Mouse (Mus musculus) heart, embryonic 13.5 days (tissue): ENCODE measurements around the gene Fto. TPM values are rescaled to one million over a fixed set of nuclear protein-coding genes. Genes with fewer than 3 reads are reported as not detected.

Source experiments
- ATAC-seq: fragments of 200-750 bp; cut with Nextera tagmentation; 2 replicates; pipeline ENCODE4 v1.8.0; 2017; ENCODE audit warnings: moderate TSS enrichment; ENCODE audit not compliant: insufficient number of reproducible peaks, low FRiP score, low TSS enrichment; ENCODE audit errors: extremely low read depth
- H3K27ac ChIP-seq: fragments of 300-500 bp; sonication (generic); replicated peaks from 2 replicates; pipeline ENCODE4 v1.5.1; 2015; ENCODE audit warnings: moderate library complexity, mild to moderate bottlenecking, inconsistent platforms
- H3K27me3 ChIP-seq: fragments of 300-500 bp; sonication (generic); replicated peaks from 2 replicates; pipeline ENCODE4 v1.6.1; 2015; ENCODE audit warnings: mild to moderate bottlenecking, inconsistent platforms
- H3K36me3 ChIP-seq: fragments of 300-500 bp; sonication (generic); 2 replicates; pipeline ENCODE4 v1.6.1; 2015; ENCODE audit warnings: mild to moderate bottlenecking, inconsistent platforms
- H3K4me1 ChIP-seq: fragments of 300-500 bp; sonication (generic); 2 replicates; pipeline ENCODE4 v1.6.1; 2015; ENCODE audit warnings: inconsistent platforms
- H3K4me2 ChIP-seq: fragments of 300-500 bp; sonication (generic); 2 replicates; pipeline ENCODE4 v1.6.1; 2015; ENCODE audit warnings: inconsistent platforms, mild to moderate bottlenecking, moderate library complexity
- H3K4me3 ChIP-seq: fragments of 300-500 bp; sonication (generic); 2 replicates; pipeline ENCODE4 v1.5.1; 2015; ENCODE audit warnings: moderate library complexity, mild to moderate bottlenecking, inconsistent platforms
- H3K9ac ChIP-seq: fragments of 300-500 bp; sonication (generic); 2 replicates; pipeline ENCODE4 v1.6.1; 2015; ENCODE audit warnings: inconsistent platforms, mild to moderate bottlenecking, moderate library complexity
- H3K9me3 ChIP-seq: fragments of 300-500 bp; sonication (generic); 2 replicates; pipeline ENCODE4 v1.6.1; 2016; ENCODE audit warnings: inconsistent platforms
- WGBS: fragments of 180-500 bp; shearing (Covaris S2); methylation state at CpG from one replicate; pipeline ENCODE4 v1.1.7; 2015; ENCODE audit warnings: mixed read lengths; 5-methylcytosine and 5-hydroxymethylcytosine counted together
- polyA plus RNA-seq: library from polyadenylated mRNA; unstranded; fragments of >200 nt; fragmentation: Nextera tagmentation; extraction: Ambion mirVana; gene quantifications from 2 replicates; pipeline ENCODE4 v1.2.1, GENCODE M21; 2015

The Fto gene
- polyA plus RNA-seq, result 64.3 and 66.0 TPM in 2 replicates

DNA sequence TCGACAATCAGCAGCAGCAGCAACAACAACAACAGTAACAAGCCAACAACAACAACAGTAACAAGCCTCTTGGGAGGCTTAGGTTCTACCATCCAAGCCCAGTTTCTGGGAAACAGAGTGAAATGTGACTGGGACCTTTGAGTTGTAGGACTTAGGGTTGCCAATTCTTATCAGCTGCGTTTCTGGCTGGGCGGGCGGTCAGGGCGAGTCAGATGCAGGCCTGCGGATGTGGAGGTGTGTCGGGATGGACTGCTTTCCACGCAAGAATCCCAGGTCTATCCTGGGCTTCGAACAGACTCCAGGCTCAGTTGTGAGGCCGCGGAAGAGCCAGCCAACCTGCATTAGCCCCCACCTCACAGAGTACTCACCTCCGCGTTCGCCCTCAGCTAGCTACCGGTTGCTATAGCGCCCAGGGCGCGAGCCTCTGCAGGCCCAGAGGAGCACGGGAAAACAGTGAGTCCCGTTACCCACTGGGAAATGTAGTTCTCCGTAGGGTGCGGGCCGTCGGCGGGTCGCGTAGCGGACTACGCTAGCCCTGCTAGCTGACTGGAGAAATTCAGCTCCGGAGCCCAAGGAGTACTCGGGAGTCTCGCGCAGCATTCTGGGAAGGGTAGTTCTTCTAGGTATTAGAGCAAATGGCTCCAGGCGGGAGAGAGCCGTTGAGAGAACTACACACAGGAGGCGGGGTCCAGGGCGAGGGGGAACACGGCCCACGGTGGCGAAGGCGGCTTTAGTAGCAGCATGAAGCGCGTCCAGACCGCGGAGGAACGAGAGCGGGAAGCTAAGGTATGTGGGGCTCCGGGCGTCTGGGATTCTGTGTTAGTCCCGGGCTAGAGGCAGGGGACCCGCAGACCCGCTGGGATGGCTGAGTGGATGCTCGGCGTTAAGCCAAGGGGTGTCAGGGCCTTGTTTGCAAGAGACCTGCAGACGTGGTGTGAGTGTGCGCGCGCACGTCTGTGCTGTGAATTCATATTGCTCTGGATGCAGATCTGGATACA is at the start of gene Fto, which contains the start of gene Rpgrip1l:
Fto (plus strand) TSS at position 691 of the 998 bp plus-strand sequence.
Rpgrip1l (minus strand) TSS at position 428 of the 998 bp plus-strand sequence.
- Histone ChIP-seq H3K4me3 (peak within 1 kb of the TSS; percentile 83), H3K27ac (peak within 1 kb of the TSS; percentile 73), H3K36me3 (peaks cover 11% of the 10 kb centered on the region), H3K9me3 (no peaks in the 10 kb centered on the region), H3K27me3 (no peaks in the 10 kb centered on the region), H3K4me1 (peaks cover 23% of the 10 kb centered on the region), H3K9ac (peak within 1 kb of the TSS; percentile 93), H3K4me2 (peak within 1 kb of the TSS; percentile 78)
- ATAC-seq, result peak; percentile 96
- under 1% methylated on average over 59 of the region's 59 CpGs for WGBS

DNA sequence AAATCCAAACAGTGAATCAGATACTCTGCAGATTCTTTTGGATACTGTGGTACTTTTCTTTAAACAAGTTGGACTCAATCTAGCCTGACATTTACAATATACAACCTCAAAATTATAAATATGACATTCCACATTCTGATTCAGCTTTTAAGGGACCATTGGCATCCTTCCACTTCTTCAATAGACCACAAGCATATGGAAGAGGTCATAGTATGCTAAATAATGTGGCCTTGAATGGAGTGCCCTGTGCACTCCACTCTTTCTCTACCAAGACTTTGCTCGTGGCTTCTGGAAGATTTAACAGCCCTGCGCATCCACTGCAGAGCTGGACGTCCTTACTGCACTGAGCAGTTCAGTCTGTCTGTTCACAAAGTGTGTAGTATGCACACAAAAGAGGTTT is 49.4 kb upstream of the Fto start:
- ATAC-seq, result no peak
- Histone ChIP-seq H3K4me2 (no peak overlapping the region), H3K27me3 (no peaks in the 10 kb centered on the region), H3K27ac (no peak overlapping the region), H3K9me3 (no peaks in the 10 kb centered on the region), H3K9ac (no peak overlapping the region), H3K4me1 (0 out of 2 replicates have a peak, but pooled peaks cover 3% of the 10 kb centered on the region), H3K4me3 (no peak overlapping the region), H3K36me3 (peaks cover 12% of the 10 kb centered on the region)
- WGBS, result 69% methylated on average over 3 of the region's 3 CpGs

DNA sequence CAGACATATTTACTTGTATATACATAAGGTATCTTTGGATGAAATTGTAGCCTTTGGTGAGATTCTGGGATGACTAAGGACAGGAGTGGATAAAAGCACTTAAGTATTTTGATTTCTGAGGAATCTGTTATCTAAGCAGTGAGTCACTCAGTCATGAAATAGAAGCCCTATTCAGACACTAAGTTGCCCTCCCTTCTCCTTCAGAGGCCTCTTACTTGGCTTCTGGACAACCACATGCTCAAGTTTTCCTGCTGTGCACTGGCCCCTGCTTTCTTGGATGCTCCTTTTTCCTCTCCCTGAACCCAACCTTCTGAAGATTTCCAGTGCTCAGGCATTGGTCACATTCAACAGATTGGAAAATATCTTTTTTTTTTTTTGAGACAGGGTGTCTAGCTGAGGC is 48.8 kb upstream of the Fto start:
- 0 out of 2 replicates have a peak, but pooled peaks cover 3% of the 10 kb centered on the region for H3K4me1 ChIP-seq
- H3K9ac ChIP-seq, result no peak overlapping the region
- H3K9me3 ChIP-seq, result no peaks in the 10 kb centered on the region
- H3K27ac ChIP-seq, result no peak overlapping the region
- H3K4me3 ChIP-seq, result no peak overlapping the region
- no peak overlapping the region for H3K4me2 ChIP-seq
- H3K36me3 ChIP-seq, result peaks cover 12% of the 10 kb centered on the region
- H3K27me3 ChIP-seq, result no peaks in the 10 kb centered on the region
- no peak for ATAC-seq

DNA sequence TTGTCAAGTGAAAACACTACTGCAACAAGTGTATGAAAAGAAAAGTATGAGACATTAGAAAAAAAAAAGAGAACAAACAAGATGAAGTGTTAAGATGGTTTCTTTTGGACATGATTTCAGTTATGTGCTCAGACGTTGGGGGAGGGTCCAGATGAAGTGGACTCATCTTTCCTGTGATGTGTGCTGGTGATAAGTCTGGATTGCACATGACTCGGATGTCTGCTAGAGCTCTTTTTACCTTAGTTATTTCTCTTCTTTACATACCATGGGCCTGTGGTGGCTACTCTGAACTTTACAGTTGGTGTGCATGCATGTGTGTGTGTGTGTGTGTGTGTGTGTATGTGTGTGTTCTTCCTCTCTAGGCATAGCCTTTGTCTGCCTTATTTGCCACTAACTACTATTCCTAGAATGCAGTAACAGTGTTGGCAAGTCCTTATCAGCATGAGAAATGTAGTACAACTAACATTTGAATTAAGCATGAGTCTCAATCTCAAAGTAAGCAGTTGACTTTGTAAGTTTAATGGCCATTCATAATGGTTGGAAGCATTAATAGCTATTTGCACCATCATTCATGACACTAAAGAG is 43.9 kb upstream of the Fto start:
- 57% methylated on average over 2 of the region's 2 CpGs for WGBS

DNA sequence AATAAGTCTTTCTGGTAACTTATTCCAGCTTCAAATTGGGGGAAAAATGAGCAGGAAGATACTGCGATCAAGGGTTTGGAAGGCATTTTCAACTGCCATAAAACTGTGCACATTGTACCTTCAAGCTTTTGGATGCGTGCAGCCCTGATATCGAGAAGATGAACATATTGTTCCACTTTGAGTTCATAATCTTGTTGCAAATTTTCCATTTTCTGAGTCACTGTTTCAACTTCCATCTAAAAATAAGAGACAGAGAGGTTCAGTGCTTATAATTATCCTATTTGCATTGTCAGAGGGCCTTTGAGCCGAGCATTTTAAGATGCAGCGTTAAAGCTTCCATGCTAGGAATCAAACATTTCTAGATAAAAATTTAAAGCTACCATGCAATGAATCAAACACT is 39.8 kb upstream of the Fto start:
- Histone ChIP-seq H3K9me3 (peaks cover 5% of the 10 kb centered on the region; the same call in 1 of the 2 replicates), H3K4me1 (no peaks in the 10 kb centered on the region), H3K4me3 (no peak overlapping the region), H3K9ac (no peak overlapping the region), H3K27ac (no peak overlapping the region), H3K4me2 (no peak overlapping the region), H3K36me3 (peaks cover 13% of the 10 kb centered on the region), H3K27me3 (no peaks in the 10 kb centered on the region)
- ATAC-seq, result no peak
- WGBS, result 96% methylated on average over 5 of the region's 5 CpGs

More for the DNA sequence above, 43.9 kb upstream of the Fto start:
- H3K9me3 ChIP-seq, result no peaks in the 10 kb centered on the region
- no peaks in the 10 kb centered on the region for H3K27me3 ChIP-seq
- ATAC-seq, result no peak
- peaks cover 12% of the 10 kb centered on the region for H3K36me3 ChIP-seq
- H3K4me2 ChIP-seq, result no peak overlapping the region
- no peak overlapping the region for H3K9ac ChIP-seq
- no peak overlapping the region for H3K4me3 ChIP-seq
- no peak overlapping the region for H3K27ac ChIP-seq
- H3K4me1 ChIP-seq, result 0 out of 2 replicates have a peak, but pooled peaks cover 3% of the 10 kb centered on the region

DNA sequence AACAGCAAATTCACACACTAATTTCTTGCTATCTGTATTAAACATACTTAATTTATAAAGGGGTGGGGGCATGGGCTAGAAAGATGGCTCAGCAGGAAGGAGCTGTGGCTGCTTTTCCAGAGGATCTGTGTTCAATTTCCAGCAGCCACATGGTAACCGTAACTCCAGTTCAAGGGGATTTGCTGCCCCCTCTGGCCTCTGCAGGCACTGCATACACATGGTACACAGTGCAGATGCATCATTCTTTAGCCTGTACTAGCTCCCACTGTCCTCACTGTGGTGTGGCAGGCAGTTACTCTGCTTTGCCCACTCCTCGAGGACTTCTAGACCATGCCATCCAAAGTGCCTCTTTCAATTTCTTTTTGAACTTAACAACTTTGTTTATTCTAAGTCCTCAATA is 37.0 kb upstream of the Fto start:
- peaks cover 5% of the 10 kb centered on the region; the same call in 1 of the 2 replicates for H3K9me3 ChIP-seq
- peaks cover 13% of the 10 kb centered on the region for H3K36me3 ChIP-seq
- H3K9ac ChIP-seq, result no peak overlapping the region
- H3K4me2 ChIP-seq, result no peak overlapping the region
- no peak for ATAC-seq
- H3K4me3 ChIP-seq, result no peak overlapping the region
- no peaks in the 10 kb centered on the region for H3K27me3 ChIP-seq
- H3K4me1 ChIP-seq, result no peaks in the 10 kb centered on the region
- H3K27ac ChIP-seq, result no peak overlapping the region
- WGBS, result 89% methylated on average over 2 of the region's 2 CpGs

DNA sequence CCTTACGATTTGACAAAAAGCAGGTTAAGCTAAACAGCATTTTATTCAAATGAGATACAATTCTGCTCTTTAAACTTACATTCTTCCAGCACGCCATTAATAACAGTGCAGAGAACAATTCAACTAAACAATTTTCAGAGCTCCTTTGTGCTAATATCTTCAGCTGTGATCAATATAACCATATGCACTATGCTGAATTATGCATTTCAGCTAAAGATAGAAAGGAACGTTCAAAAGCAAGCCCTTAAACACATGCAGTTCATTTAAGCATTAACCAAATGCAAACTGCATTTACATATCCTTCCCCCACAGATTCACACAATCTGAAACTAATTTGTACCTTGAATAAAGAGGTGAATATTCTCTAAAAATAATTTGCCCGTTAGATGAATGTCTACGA is 35.3 kb upstream of the Fto start:
- Histone ChIP-seq H3K36me3 (peaks cover 13% of the 10 kb centered on the region), H3K9me3 (peaks cover 5% of the 10 kb centered on the region; the same call in 1 of the 2 replicates), H3K4me3 (no peak overlapping the region), H3K27me3 (no peaks in the 10 kb centered on the region), H3K4me1 (peaks cover 6% of the 10 kb centered on the region; the same call in 1 of the 2 replicates), H3K27ac (no peak overlapping the region), H3K4me2 (no peak overlapping the region), H3K9ac (no peak overlapping the region)
- WGBS, result 73% methylated on average over 5 of the region's 5 CpGs
- no peak for ATAC-seq

DNA sequence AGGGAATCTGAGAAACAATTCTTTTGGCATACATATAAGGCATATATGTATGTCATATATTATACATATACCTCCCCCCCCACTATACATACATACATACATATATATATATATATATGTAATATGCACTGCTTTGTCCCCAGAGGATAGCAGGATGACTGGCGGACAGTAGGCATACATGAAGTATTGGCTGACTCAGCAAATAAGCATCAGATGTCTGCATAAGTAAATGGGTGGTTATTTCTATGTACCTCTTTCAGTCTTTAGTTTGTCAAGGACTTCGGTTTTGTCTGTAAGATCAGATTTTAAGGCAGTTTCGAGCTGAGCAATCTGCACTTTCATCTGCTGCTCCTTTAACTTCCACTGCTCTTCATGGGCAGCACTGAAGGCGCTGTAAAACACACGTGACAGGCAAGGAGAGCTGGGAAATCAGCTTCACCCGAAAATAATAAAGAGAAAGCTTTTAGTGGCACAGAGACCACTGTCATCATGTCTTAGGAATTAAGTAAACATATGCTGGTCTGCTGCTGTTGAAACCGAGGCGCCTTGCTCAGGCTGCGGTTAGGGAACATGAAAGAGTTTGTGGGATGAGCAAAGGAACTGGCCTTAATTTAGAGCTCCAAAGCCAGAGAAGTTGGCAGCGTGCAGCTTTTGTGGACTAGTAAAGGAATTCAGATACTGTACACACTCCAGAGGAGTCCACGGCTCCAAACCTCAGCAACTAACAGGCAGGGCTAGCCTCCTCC is 32.7 kb upstream of the Fto start:
- Histone ChIP-seq H3K4me2 (no peak overlapping the region), H3K9me3 (peaks cover 5% of the 10 kb centered on the region; the same call in 1 of the 2 replicates), H3K4me1 (peaks cover 6% of the 10 kb centered on the region; the same call in 1 of the 2 replicates), H3K9ac (no peak overlapping the region), H3K4me3 (no peak overlapping the region), H3K27ac (no peak overlapping the region), H3K36me3 (peaks cover 7% of the 10 kb centered on the region; the same call in 1 of the 2 replicates), H3K27me3 (no peaks in the 10 kb centered on the region)
- WGBS, result 70% methylated on average over 11 of the region's 11 CpGs
- no peak for ATAC-seq

DNA sequence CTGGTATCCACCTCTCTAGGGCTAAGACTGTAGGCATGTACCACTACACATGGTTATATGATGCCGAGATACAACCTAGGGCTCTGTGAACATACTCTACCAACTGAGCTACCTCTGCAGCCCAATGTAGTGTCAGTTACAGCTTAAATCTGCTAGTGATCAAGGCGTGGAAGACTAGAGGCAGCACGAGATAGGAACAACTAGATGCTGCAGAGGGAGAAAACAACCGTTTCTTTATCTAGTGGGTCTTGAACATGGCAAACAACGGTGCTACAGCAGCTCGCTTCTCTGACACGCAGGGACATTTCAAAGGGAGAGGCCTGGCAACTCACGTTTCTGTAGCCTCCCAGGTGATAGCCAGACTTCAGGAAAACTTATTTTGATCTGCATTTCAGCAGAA is 31.8 kb upstream of the Fto start:
- no peak overlapping the region for H3K4me3 ChIP-seq
- H3K9me3 ChIP-seq, result no peaks in the 10 kb centered on the region
- H3K4me1 ChIP-seq, result peaks cover 6% of the 10 kb centered on the region; the same call in 1 of the 2 replicates
- 0 out of 2 replicates have a peak, but pooled peaks cover 4% of the 10 kb centered on the region for H3K36me3 ChIP-seq
- H3K27me3 ChIP-seq, result no peaks in the 10 kb centered on the region
- WGBS, result 66% methylated on average over 8 of the region's 8 CpGs
- no peak overlapping the region for H3K27ac ChIP-seq
- no peak overlapping the region for H3K9ac ChIP-seq
- no peak overlapping the region for H3K4me2 ChIP-seq
- ATAC-seq, result no peak

DNA sequence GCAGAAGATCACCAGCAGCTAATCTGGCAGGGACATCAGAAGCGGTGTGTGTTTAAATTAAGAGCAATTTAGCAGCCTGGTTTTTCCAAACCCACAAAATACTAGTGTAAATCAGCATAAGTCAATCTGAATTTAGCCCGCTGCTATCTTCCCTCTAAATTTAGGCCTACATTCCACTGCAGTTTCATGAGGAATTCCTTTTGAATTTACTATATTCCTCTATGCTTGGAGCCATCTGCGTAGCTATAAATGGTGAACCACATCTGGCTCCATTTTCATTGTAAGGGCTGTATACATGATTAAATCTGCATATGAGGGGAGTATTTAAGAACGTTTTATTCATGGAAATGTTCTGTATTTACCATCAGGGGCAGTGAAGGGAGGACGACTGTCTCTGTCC is 30.7 kb upstream of the Fto start:
- Histone ChIP-seq H3K36me3 (0 out of 2 replicates have a peak, but pooled peaks cover 3% of the 10 kb centered on the region), H3K9ac (no peak overlapping the region), H3K4me1 (peaks cover 13% of the 10 kb centered on the region), H3K4me3 (no peak overlapping the region), H3K27me3 (no peaks in the 10 kb centered on the region), H3K4me2 (no peak overlapping the region), H3K27ac (no peak overlapping the region), H3K9me3 (no peaks in the 10 kb centered on the region)
- WGBS, result 61% methylated on average over 5 of the region's 5 CpGs
- no peak for ATAC-seq

DNA sequence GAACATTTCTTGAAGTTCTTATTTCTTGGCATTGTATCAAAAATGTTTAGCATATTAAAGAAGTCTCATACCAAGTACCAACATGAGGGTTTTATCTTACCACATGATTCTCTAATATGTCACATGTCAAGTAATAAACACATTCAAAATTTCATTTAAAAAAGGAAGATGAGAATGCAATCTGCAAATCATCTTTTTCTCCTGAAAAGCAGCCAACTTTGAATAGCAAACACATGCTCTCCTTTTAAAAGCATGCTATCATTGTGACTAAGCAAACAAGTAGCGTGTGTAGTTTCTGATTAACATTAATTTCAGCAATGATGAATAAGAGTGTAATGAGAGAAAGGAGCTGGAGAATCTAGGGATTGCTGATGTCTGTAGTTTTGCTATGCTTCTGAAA is 29.5 kb upstream of the Fto start:
- 79% methylated on average over 1 of the region's 1 CpGs for WGBS
- Histone ChIP-seq H3K4me3 (no peak overlapping the region), H3K9me3 (no peaks in the 10 kb centered on the region), H3K4me2 (no peak overlapping the region), H3K27me3 (no peaks in the 10 kb centered on the region), H3K4me1 (peaks cover 22% of the 10 kb centered on the region), H3K9ac (no peak overlapping the region), H3K27ac (no peak overlapping the region), H3K36me3 (0 out of 2 replicates have a peak, but pooled peaks cover 3% of the 10 kb centered on the region)
- no peak for ATAC-seq
